Mouse (Mus musculus): ENCODE measurements at regions not wholly inside any gene's neighbourhood (a gene's known extent, or its start where the extent isn't known, plus 50 kb on each side); places are given as distances from the start of the nearest gene placed in this dataset.

- ATAC-seq (replicated peaks; ENCODE audit: low FRiP score, low TSS enrichment, poor library complexity, severe bottlenecking) = no peak
Observed at GRCm38 (mm10) chr14:76628182-76628892, 71.6 kb upstream of the Serp2 start.

GRCm38 (mm10) chr14:76625589-76626368, 69.1 kb upstream of the Serp2 start:
- no peak for ATAC-seq (replicated peaks; ENCODE audit: low FRiP score, low TSS enrichment, poor library complexity, severe bottlenecking)

GRCm38 (mm10) chr14:76624626-76625378, 68.1 kb upstream of the Serp2 start:
- no peak for ATAC-seq (replicated peaks; ENCODE audit: low FRiP score, low TSS enrichment, poor library complexity, severe bottlenecking)

GRCm38 (mm10) chr14:76623371-76623988, 66.8 kb upstream of the Serp2 start:
- no peak for ATAC-seq (replicated peaks; ENCODE audit: low FRiP score, low TSS enrichment, poor library complexity, severe bottlenecking)

- ATAC-seq (replicated peaks; ENCODE audit: low FRiP score, low TSS enrichment, poor library complexity, severe bottlenecking) = peak; percentile 43; the same call in 1 of the 2 replicates
Observed at GRCm38 (mm10) chr14:76622634-76623291, 66.1 kb upstream of the Serp2 start.

GRCm38 (mm10) chr14:76619038-76619409, 62.3 kb upstream of the Serp2 start:
- no peak for ATAC-seq (replicated peaks; ENCODE audit: low FRiP score, low TSS enrichment, poor library complexity, severe bottlenecking)

GRCm38 (mm10) chr14:76618331-76619037, 61.8 kb upstream of the Serp2 start:
- no peak for ATAC-seq (replicated peaks; ENCODE audit: low FRiP score, low TSS enrichment, poor library complexity, severe bottlenecking)

- no peak for ATAC-seq (replicated peaks; ENCODE audit: low FRiP score, low TSS enrichment, poor library complexity, severe bottlenecking)
Observed at GRCm38 (mm10) chr14:76617889-76618288, 61.2 kb upstream of the Serp2 start.

- ATAC-seq (replicated peaks; ENCODE audit: low FRiP score, low TSS enrichment, poor library complexity, severe bottlenecking) = no peak
Observed at GRCm38 (mm10) chr14:76617447-76617846, 60.8 kb upstream of the Serp2 start.

GRCm38 (mm10) chr14:76616367-76616683, 59.6 kb upstream of the Serp2 start:
- no peak for ATAC-seq (replicated peaks; ENCODE audit: low FRiP score, low TSS enrichment, poor library complexity, severe bottlenecking)

GRCm38 (mm10) chr14:76615603-76616366, 59.1 kb upstream of the Serp2 start:
- ATAC-seq (replicated peaks; ENCODE audit: low FRiP score, low TSS enrichment, poor library complexity, severe bottlenecking) = no peak

- ATAC-seq (replicated peaks; ENCODE audit: low FRiP score, low TSS enrichment, poor library complexity, severe bottlenecking) = no peak
Observed at GRCm38 (mm10) chr14:76615182-76615581, 58.5 kb upstream of the Serp2 start.

GRCm38 (mm10) chr14:76614682-76615081, 58.0 kb upstream of the Serp2 start:
- ATAC-seq (replicated peaks; ENCODE audit: low FRiP score, low TSS enrichment, poor library complexity, severe bottlenecking) = no peak

GRCm38 (mm10) chr14:76613604-76614003, 56.9 kb upstream of the Serp2 start:
- ATAC-seq (replicated peaks; ENCODE audit: low FRiP score, low TSS enrichment, poor library complexity, severe bottlenecking) = no peak

GRCm38 (mm10) chr14:76610429-76611378, 54.0 kb upstream of the Serp2 start:
- ATAC-seq (replicated peaks; ENCODE audit: low FRiP score, low TSS enrichment, poor library complexity, severe bottlenecking) = peak; percentile 68

Measured in megakaryocyte-erythroid progenitor cell, adult 5-6 weeks (primary cell).